Mouse (Mus musculus) midbrain, embryonic 14.5 days (tissue): ENCODE data around the gene Ltbr. TPM values are rescaled to one million over a fixed set of nuclear protein-coding genes. Genes with fewer than 3 reads are reported as not detected.

Experiments
- ATAC-seq: fragments of 200-750 bp; cut with Nextera tagmentation; 2 replicates; pipeline ENCODE4 v1.8.0; 2017; ENCODE audit warnings: moderate number of reproducible peaks, moderate library complexity; ENCODE audit not compliant: low FRiP score, low TSS enrichment
- DNase-seq: peaks from one replicate; pipeline ENCODE4 v3.0.0-alpha.2; 2015
- H3K27ac ChIP-seq: fragments of 300-500 bp; sonication (generic); replicated peaks from 2 replicates; pipeline ENCODE4 v1.5.1; 2014; ENCODE audit warnings: mild to moderate bottlenecking, low read depth, low read length, moderate library complexity
- H3K27me3 ChIP-seq: fragments of 300-500 bp; sonication (generic); 2 replicates; pipeline ENCODE4 v1.6.1; 2014; ENCODE audit warnings: low read length, control low read depth, mixed read lengths; ENCODE audit not compliant: control insufficient read depth, insufficient read depth
- H3K36me3 ChIP-seq: fragments of 300-500 bp; sonication (generic); 2 replicates; pipeline ENCODE4 v1.6.1; 2014; ENCODE audit warnings: low read length, control low read depth; ENCODE audit not compliant: control insufficient read depth, insufficient read depth
- H3K4me1 ChIP-seq: fragments of 300-500 bp; sonication (generic); 2 replicates; pipeline ENCODE4 v1.6.1; 2014; ENCODE audit warnings: mild to moderate bottlenecking, antibody characterized with exemption, low read length, control low read depth; ENCODE audit not compliant: control insufficient read depth, insufficient read depth
- H3K4me2 ChIP-seq: fragments of 300-500 bp; sonication (generic); 2 replicates; pipeline ENCODE4 v1.6.1; 2014; ENCODE audit warnings: mild to moderate bottlenecking, low read length, moderate library complexity
- H3K4me3 ChIP-seq: fragments of 300-500 bp; sonication (generic); replicated peaks from 2 replicates; pipeline ENCODE4 v1.5.1; 2014; ENCODE audit warnings: low read depth, low read length
- H3K9ac ChIP-seq: fragments of 300-500 bp; sonication (generic); replicated peaks from 2 replicates; pipeline ENCODE4 v1.6.1; 2014; ENCODE audit warnings: mild to moderate bottlenecking, low read length, moderate library complexity
- H3K9me3 ChIP-seq: fragments of 300-500 bp; sonication (generic); 2 replicates; pipeline ENCODE4 v1.6.1; 2016; ENCODE audit warnings: low read length, control low read depth, mixed read lengths; ENCODE audit not compliant: control insufficient read depth
- WGBS: fragments of 180-500 bp; shearing (Covaris S2); extraction: QIAGEN DNeasy Blood & Tissue Kit; methylation state at CpG from one replicate; pipeline ENCODE4 v1.1.7; 2014; 5-methylcytosine and 5-hydroxymethylcytosine counted together
- polyA plus RNA-seq: library from polyadenylated mRNA; unstranded; fragments of >200 nt; fragmentation: Nextera tagmentation; extraction: Ambion mirVana; gene quantifications from 2 replicates; pipeline ENCODE4 v1.2.1, GENCODE M21; 2014

Ltbr gene
- polyA plus RNA-seq, 1 experiment from 2014 or later = 13.9 TPM

- no peak overlapping the region for H3K9ac ChIP-seq
- H3K4me3 ChIP-seq = no peak overlapping the region
- ATAC-seq (no peak), DNase-seq (no peak)
- 13% methylated on average over 14 of the region's 14 CpGs for WGBS
- no peak overlapping the region for H3K4me2 ChIP-seq
- H3K27ac ChIP-seq = no peak overlapping the region
- no peaks in the 10 kb centered on the region for H3K9me3 ChIP-seq
- H3K4me1 ChIP-seq = peaks cover 19% of the 10 kb centered on the region
- H3K36me3 ChIP-seq = no peaks in the 10 kb centered on the region
- H3K27me3 ChIP-seq = no peaks in the 10 kb centered on the region
These were observed 40.9 kb upstream of the Ltbr start for GRCm38 (mm10) chr6:125354352-125355151.

- no peak overlapping the region for H3K4me2 ChIP-seq
- H3K9me3 ChIP-seq = no peaks in the 10 kb centered on the region
- ATAC-seq (no peak), DNase-seq (no peak)
- no peaks in the 10 kb centered on the region for H3K36me3 ChIP-seq
- WGBS = 89% methylated on average over 4 of the region's 4 CpGs
- no peak overlapping the region for H3K4me3 ChIP-seq
- no peak overlapping the region for H3K27ac ChIP-seq
- 0 out of 2 replicates have a peak, but pooled peaks cover 1% of the 10 kb centered on the region for H3K27me3 ChIP-seq
- H3K4me1 ChIP-seq = peaks cover 26% of the 10 kb centered on the region
- no peak overlapping the region for H3K9ac ChIP-seq
These were observed 40.0 kb upstream of the Ltbr start for GRCm38 (mm10) chr6:125353655-125354054.

- Histone ChIP-seq H3K27me3 (0 out of 2 replicates have a peak, but pooled peaks cover 5% of the 10 kb centered on the region), H3K4me3 (no peak overlapping the region), H3K9me3 (no peaks in the 10 kb centered on the region), H3K9ac (no peak overlapping the region), H3K36me3 (no peaks in the 10 kb centered on the region), H3K27ac (no peak overlapping the region), H3K4me2 (no peak overlapping the region), H3K4me1 (peaks cover 26% of the 10 kb centered on the region)
- no peak for DNase-seq
- no peak for ATAC-seq
- WGBS = 84% methylated on average over 11 of the region's 11 CpGs
These were observed 39.5 kb upstream of the Ltbr start for GRCm38 (mm10) chr6:125353221-125353620.

DNA sequence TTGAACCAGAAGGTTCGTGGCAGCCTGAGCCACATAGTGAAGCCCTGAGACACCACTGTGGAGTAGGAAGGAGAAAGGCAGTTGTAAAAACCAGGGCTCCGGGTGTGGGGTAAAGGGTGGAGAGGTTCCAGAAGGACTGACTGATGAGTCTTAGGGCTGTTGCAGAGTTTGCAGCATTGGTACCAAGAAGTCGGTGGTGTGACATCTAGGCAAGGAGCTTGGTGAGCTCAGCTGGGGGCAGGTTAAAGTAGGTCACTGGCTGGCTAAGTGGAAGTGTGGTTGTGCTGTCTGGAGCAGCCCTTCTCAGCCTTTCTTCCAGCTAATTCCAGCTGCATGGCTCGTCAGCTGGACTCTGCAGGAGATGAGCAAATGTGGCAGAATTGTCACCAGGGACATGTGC is 39.1 kb upstream of the Ltbr start:
- Histone ChIP-seq H3K36me3 (no peaks in the 10 kb centered on the region), H3K27me3 (0 out of 2 replicates have a peak, but pooled peaks cover 6% of the 10 kb centered on the region), H3K4me3 (no peak overlapping the region), H3K4me1 (peaks cover 26% of the 10 kb centered on the region), H3K27ac (no peak overlapping the region), H3K9me3 (no peaks in the 10 kb centered on the region), H3K9ac (no peak overlapping the region), H3K4me2 (no peak overlapping the region)
- ATAC-seq (no peak), DNase-seq (no peak)
- WGBS = 59% methylated on average over 4 of the region's 4 CpGs

GRCm38 (mm10) chr6:125352046-125352384 is 38.3 kb upstream of the Ltbr start:
- peaks cover 26% of the 10 kb centered on the region for H3K4me1 ChIP-seq
- H3K27ac ChIP-seq = no peak overlapping the region
- no peaks in the 10 kb centered on the region for H3K36me3 ChIP-seq
- no peak overlapping the region for H3K4me3 ChIP-seq
- no peaks in the 10 kb centered on the region for H3K9me3 ChIP-seq
- no peak overlapping the region for H3K9ac ChIP-seq
- no peak for DNase-seq
- ATAC-seq = no peak
- H3K4me2 ChIP-seq = no peak overlapping the region
- 67% methylated on average over 5 of the region's 5 CpGs for WGBS
- 0 out of 2 replicates have a peak, but pooled peaks cover 6% of the 10 kb centered on the region for H3K27me3 ChIP-seq

DNA sequence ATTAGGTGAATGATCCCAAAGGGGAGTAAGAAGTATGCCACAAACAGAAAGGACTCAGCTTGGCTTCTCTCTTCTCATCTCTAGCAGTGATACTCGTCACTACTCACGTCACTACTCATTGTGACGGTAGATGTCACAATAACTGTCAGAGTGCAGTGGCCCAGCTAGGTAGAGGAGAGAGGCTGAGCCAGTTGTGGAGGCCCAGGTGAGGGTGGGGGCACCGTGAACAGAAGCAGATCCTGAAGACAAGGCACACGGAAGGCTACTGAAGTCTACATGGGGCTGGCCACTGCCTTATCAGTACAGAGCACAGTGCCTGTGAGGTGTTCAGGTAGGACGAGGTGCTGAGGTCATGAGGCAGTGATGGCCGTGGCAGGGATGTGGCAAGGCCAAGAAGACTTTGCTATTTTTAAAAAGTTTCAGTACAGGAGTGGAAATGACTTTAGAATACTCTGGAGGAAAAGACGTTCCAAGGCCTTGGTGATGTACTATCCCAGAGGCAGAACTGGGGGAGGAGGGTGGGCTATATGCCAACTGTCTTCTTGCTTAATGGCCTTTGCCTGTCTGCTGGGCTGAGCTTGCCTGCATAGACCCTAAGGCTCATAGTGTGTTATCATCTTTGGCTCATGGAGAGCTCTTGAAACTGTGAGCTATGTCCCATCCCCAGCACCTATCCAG is 37.8 kb upstream of the Ltbr start:
- no peak for ATAC-seq

GRCm38 (mm10) chr6:125350995-125351324 is 37.3 kb upstream of the Ltbr start:
- Histone ChIP-seq H3K9me3 (no peaks in the 10 kb centered on the region), H3K36me3 (no peaks in the 10 kb centered on the region), H3K4me3 (no peak overlapping the region), H3K4me2 (peak overlapping the region; percentile 62; the same call in 1 of the 2 replicates), H3K27ac (no peak overlapping the region), H3K4me1 (peaks cover 26% of the 10 kb centered on the region), H3K27me3 (0 out of 2 replicates have a peak, but pooled peaks cover 6% of the 10 kb centered on the region), H3K9ac (no peak overlapping the region)
- DNase-seq = no peak
- no peak for ATAC-seq
- 86% methylated on average over 2 of the region's 2 CpGs for WGBS

More for the DNA sequence above, 37.8 kb upstream of the Ltbr start:
- no peaks in the 10 kb centered on the region for H3K36me3 ChIP-seq
- H3K4me1 ChIP-seq = peaks cover 26% of the 10 kb centered on the region
- H3K9ac ChIP-seq = no peak overlapping the region
- H3K27me3 ChIP-seq = 0 out of 2 replicates have a peak, but pooled peaks cover 6% of the 10 kb centered on the region
- no peak for DNase-seq
- H3K9me3 ChIP-seq = no peaks in the 10 kb centered on the region
- H3K27ac ChIP-seq = no peak overlapping the region
- H3K4me2 ChIP-seq = no peak overlapping the region
- H3K4me3 ChIP-seq = no peak overlapping the region
- WGBS = 73% methylated on average over 8 of the region's 8 CpGs

DNA sequence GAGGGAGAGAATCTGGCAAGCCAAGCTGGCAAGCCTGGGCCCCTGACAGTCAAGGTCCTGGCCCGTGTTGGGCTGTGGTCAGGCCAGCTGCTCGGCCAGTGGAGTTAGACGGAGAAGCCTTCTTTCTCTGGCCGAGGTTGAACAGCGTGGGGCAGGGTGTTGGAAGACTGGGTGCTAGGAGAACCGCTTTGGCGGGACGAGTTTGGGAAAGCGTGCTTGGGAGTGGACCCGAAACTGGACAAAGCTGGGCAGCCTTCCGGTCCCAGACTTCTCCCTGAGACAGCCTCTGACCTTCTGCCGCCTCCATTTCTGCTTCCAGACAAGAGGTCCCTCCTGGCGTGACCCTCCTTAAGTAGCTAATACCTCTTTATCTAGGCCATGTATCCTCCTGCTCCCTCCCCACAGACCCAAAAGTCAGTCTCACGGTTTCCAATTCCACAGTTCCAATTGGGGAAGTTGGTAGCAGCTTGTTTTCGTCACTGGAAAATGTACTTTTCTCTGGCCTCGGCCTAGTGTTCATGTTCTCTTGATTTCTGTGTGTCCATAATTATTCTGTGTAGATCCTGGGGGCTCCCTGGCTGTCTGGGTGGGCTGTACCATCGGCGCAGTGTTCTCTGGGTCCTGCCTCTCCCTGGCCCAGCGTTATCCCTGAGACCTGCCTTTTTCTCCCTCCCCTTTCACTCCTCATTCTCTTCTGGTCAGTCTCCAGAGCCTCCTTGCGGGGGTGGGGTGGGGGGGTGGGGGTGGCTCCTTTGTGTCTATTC is 36.7 kb upstream of the Ltbr start:
- Histone ChIP-seq H3K4me3 (peak overlapping the region; percentile 35), H3K4me1 (peaks cover 23% of the 10 kb centered on the region), H3K36me3 (no peaks in the 10 kb centered on the region), H3K9me3 (no peaks in the 10 kb centered on the region), H3K9ac (peak overlapping the region; percentile 37; the same call in 1 of the 2 replicates), H3K27me3 (0 out of 2 replicates have a peak, but pooled peaks cover 6% of the 10 kb centered on the region), H3K4me2 (peak overlapping the region; percentile 62), H3K27ac (no peak overlapping the region)
- ATAC-seq (no peak), DNase-seq (no peak)
- 8% methylated on average over 20 of the region's 20 CpGs for WGBS
